Comparison of ENCODE assay signal across 22 mouse cellular contexts in the genomic region with DNA sequence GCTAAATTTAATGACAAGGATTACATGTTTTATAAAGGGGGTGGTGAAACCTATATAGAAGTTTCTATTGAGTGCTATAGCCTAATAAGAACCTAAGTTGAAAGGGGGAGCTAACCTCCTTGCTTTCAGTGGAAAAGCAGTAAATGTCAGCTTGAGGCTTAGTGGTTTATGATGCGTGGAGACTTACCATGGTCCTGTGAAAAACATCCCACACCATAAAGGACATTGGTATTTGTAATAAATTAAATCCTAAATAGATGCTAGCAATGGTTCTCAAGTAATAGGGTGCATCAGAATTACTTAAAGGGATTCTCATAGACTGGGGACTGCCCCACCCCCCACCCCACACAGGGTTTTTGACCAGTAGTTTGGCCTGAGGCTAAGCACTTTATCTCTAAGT.
"Had no signal": no experiment of that assay in that cellular context is flagged by ENCODE, and none has a peak within 500 bp of the region (broad histone marks: within the 10 kb centered on the region; RNA-seq: fewer than 3 reads in every experiment).

No protein-coding gene starts in this region.

- H3K27me3 ChIP-seq: heart, embryonic 12.5 days; hindbrain, embryonic 13.5 days; hindbrain, embryonic 15.5 days; limb, embryonic 13.5 days; limb, embryonic 15.5 days; liver, embryonic 12.5 days had no signal

- H3K9ac ChIP-seq: heart, embryonic 12.5 days; hindbrain, embryonic 13.5 days; hindbrain, embryonic 15.5 days; limb, embryonic 13.5 days; limb, embryonic 15.5 days; liver, embryonic 12.5 days had no signal

- ATAC-seq: forebrain, embryonic 16.5 days; hindbrain, postnatal 0 days; intestine, embryonic 16.5 days; liver, embryonic 12.5 days had no signal

- DNase-seq: gastrocnemius, adult 2 months; gastrocnemius, postnatal 10 days; gastrocnemius, postnatal 25 days; heart, adult 18-20 months; heart, postnatal 14 days; heart, postnatal 36 days; kidney, adult 11 months; kidney, adult 8-10 months; kidney, postnatal 25 days; layer of hippocampus, adult 9-11 months; layer of hippocampus, postnatal 36 days; left cerebral cortex, postnatal 4 days had no signal

- H3K27ac ChIP-seq: gastrocnemius, adult 2 months; heart, embryonic 10.5 days; hindbrain, embryonic 13.5 days; hindbrain, embryonic 15.5 days; hindbrain, postnatal 0 days; limb, embryonic 13.5 days; limb, embryonic 15.5 days; liver, embryonic 12.5 days had no signal

- H3K36me3 ChIP-seq: heart, embryonic 10.5 days; heart, embryonic 12.5 days; hindbrain, embryonic 13.5 days; hindbrain, embryonic 15.5 days; limb, embryonic 13.5 days; limb, embryonic 15.5 days; liver, embryonic 12.5 days had no signal

- H3K9me3 ChIP-seq: heart, embryonic 10.5 days; heart, embryonic 12.5 days; hindbrain, embryonic 13.5 days; hindbrain, embryonic 15.5 days; limb, embryonic 13.5 days; limb, embryonic 15.5 days; liver, embryonic 12.5 days had no signal

- H3K4me3 ChIP-seq: gastrocnemius, adult 2 months; heart, embryonic 10.5 days; heart, embryonic 12.5 days; hindbrain, embryonic 13.5 days; hindbrain, embryonic 15.5 days; limb, embryonic 13.5 days; limb, embryonic 15.5 days; liver, embryonic 12.5 days had no signal

- H3K4me2 ChIP-seq: heart, embryonic 12.5 days; hindbrain, embryonic 13.5 days; hindbrain, embryonic 15.5 days; limb, embryonic 13.5 days; limb, embryonic 15.5 days; liver, embryonic 12.5 days had no signal

- H3K4me1 ChIP-seq: heart, embryonic 10.5 days; heart, embryonic 12.5 days; hindbrain, embryonic 13.5 days; hindbrain, embryonic 15.5 days; limb, embryonic 13.5 days; limb, embryonic 15.5 days; liver, embryonic 12.5 days had no signal
